Comparison of ENCODE assay signal across 21 mouse cellular contexts in the genomic region with DNA sequence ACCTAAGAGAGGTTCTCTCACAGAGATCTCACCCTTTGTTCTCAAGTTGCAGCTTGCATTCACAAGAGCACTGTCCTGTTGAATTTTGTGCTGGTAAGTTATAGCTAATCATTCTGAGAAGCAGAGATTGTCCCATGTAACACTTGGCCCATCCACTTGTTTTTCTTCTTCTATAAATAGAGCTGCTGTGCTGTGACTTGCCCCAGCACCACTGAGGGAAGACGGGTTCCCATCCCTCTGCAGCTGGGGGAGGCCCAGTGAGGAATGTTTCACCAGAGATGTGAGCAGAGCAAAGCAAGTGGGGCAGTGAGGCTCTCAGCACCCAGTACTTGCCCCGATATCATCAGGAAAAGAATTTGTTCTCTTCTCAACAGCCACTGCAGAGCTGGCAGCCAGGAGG. TPM values are rescaled to one million over a fixed set of nuclear protein-coding genes. Genes with fewer than 3 reads are reported as not detected.
DNase-seq lines count a peak whose midpoint lies in the region; ATAC-seq and TF ChIP-seq lines count a peak whose summit lies in the region.
"Had no signal": no experiment of that assay in that cellular context is flagged by ENCODE, and none has a peak within 500 bp of the region (broad histone marks: within the 10 kb centered on the region; RNA-seq: fewer than 3 reads in every experiment).

A gene (minus strand): TSS at position 73 of the 400 bp plus-strand sequence.

- H3K9me3 ChIP-seq in heart, embryonic 15.5 days (replicated peaks), result no peaks in the 10 kb centered on the region
- H3K9me3 ChIP-seq in midbrain, embryonic 14.5 days (ENCODE audit: control insufficient read depth, low read length), result no peaks in the 10 kb centered on the region
- H3K9me3 ChIP-seq: forebrain, embryonic 12.5 days; limb, embryonic 12.5 days; midbrain, embryonic 10.5 days; stomach, embryonic 15.5 days had no signal

- peak within 1 kb of the TSS; percentile 93 for H3K27ac ChIP-seq in gastrocnemius, adult 2 months
- peak within 1 kb of the TSS; percentile 77 for H3K27ac ChIP-seq in heart, embryonic 15.5 days
- H3K27ac ChIP-seq in midbrain, embryonic 14.5 days (replicated peaks; ENCODE audit: low read depth, low read length), result no peak within 1 kb of the TSS
- H3K27ac ChIP-seq: forebrain, embryonic 12.5 days; hindbrain, embryonic 14.5 days; limb, embryonic 12.5 days; midbrain, embryonic 10.5 days; stomach, embryonic 15.5 days had no signal

- intact Hi-C loops in gastrocnemius, adult 2 months (cut with DNase I), result no loop called here
- intact Hi-C loops in gastrocnemius, postnatal 14 days (cut with DNase I; ENCODE audit: low total_unique reads), result no loop called here

- TF ChIP-seq CTCF in gastrocnemius, adult 2 months (IDR thresholded peaks at IDR 0.05), result no peak

- peak; percentile 57 for DNase-seq in gastrocnemius, adult 2 months
- DNase-seq in gastrocnemius, postnatal 14 days, result no peak
- peak; percentile 9 for DNase-seq in ovary, adult 18-20 months (ENCODE audit: low spot score)
- DNase-seq in ovary, postnatal 14 days (ENCODE audit: low spot score), result no peak
- DNase-seq in skeletal muscle tissue, adult 2 months (ENCODE audit: low read depth, low spot score), result peak; percentile 66
- DNase-seq in layer of hippocampus, adult 9-10 months (ENCODE audit: low spot score), result no peak
- no peak for DNase-seq in midbrain, embryonic 14.5 days
- DNase-seq: cerebellum, adult 11 months; kidney, postnatal 10 days; liver, postnatal 0 days; right cerebral cortex, postnatal 4 days; thymus, postnatal 36 days had no signal

- peaks cover 12% of the 10 kb centered on the region for H3K4me1 ChIP-seq in heart, embryonic 15.5 days (replicated peaks)
- no peaks in the 10 kb centered on the region for H3K4me1 ChIP-seq in midbrain, embryonic 14.5 days (ENCODE audit: control insufficient read depth, insufficient read depth, low read length)
- H3K4me1 ChIP-seq: forebrain, embryonic 12.5 days; limb, embryonic 12.5 days; midbrain, embryonic 10.5 days; stomach, embryonic 15.5 days had no signal

- peak; percentile 83 for ATAC-seq in heart, embryonic 15.5 days (replicated peaks; ENCODE audit: insufficient number of reproducible peaks, insufficient read depth, low FRiP score, low read depth)
- no peak for ATAC-seq in midbrain, embryonic 14.5 days (ENCODE audit: low FRiP score, low TSS enrichment)
- ATAC-seq: intestine, postnatal 0 days; liver, postnatal 0 days had no signal

- H3K36me3 ChIP-seq in heart, embryonic 15.5 days, result no peaks in the 10 kb centered on the region
- H3K36me3 ChIP-seq in midbrain, embryonic 14.5 days (ENCODE audit: control insufficient read depth, insufficient read depth, low read length), result no peaks in the 10 kb centered on the region
- H3K36me3 ChIP-seq: forebrain, embryonic 12.5 days; limb, embryonic 12.5 days; stomach, embryonic 15.5 days had no signal

- WGBS in heart, embryonic 15.5 days, result 14% methylated on average over 2 of the region's 2 CpGs
- WGBS in midbrain, embryonic 14.5 days, result 82% methylated on average over 2 of the region's 2 CpGs

- H3K27me3 ChIP-seq in heart, embryonic 15.5 days, result no peaks in the 10 kb centered on the region
- no peaks in the 10 kb centered on the region for H3K27me3 ChIP-seq in midbrain, embryonic 14.5 days (ENCODE audit: control insufficient read depth, insufficient read depth, low read length)
- H3K27me3 ChIP-seq: forebrain, embryonic 12.5 days; limb, embryonic 12.5 days; stomach, embryonic 15.5 days had no signal

- H3K4me2 ChIP-seq in heart, embryonic 15.5 days, result peak within 1 kb of the TSS; percentile 20; the same call in 1 of the 2 replicates
- no peak within 1 kb of the TSS for H3K4me2 ChIP-seq in midbrain, embryonic 14.5 days (ENCODE audit: low read length)
- H3K4me2 ChIP-seq: forebrain, embryonic 12.5 days; hindbrain, embryonic 14.5 days; limb, embryonic 12.5 days; stomach, embryonic 15.5 days had no signal

- H3K4me3 ChIP-seq in gastrocnemius, adult 2 months, result peak within 1 kb of the TSS; percentile 68
- H3K4me3 ChIP-seq in heart, embryonic 15.5 days, result no peak within 1 kb of the TSS
- H3K4me3 ChIP-seq in midbrain, embryonic 14.5 days (replicated peaks; ENCODE audit: low read depth, low read length), result no peak within 1 kb of the TSS
- H3K4me3 ChIP-seq: forebrain, embryonic 12.5 days; limb, embryonic 12.5 days; midbrain, embryonic 10.5 days; myocyte; stomach, embryonic 15.5 days had no signal

- H3K9ac ChIP-seq in heart, embryonic 15.5 days, result no peak within 1 kb of the TSS
- H3K9ac ChIP-seq in midbrain, embryonic 14.5 days (replicated peaks; ENCODE audit: low read length), result no peak within 1 kb of the TSS
- H3K9ac ChIP-seq: forebrain, embryonic 12.5 days; hindbrain, embryonic 14.5 days; limb, embryonic 12.5 days; liver, postnatal 0 days; stomach, embryonic 15.5 days had no signal

RNA-seq across cellular contexts. Expression of the gene that starts here (rescaled TPM):
- total RNA-seq in gastrocnemius, adult 2 months (2021), result 1 to 10 TPM in 1 of 2 experiments, not detected in 1; 1.3 TPM
- total RNA-seq in gastrocnemius, postnatal 14 days (2021), result 1 to 10 TPM in 1 of 2 experiments, under 1 TPM in 1; 0.53 to 1.5 TPM
- polyA plus RNA-seq in heart, embryonic 15.5 days (2015; fragmentation: Nextera tagmentation; extraction: Ambion mirVana), result 0.49 and 0.53 TPM in 2 replicates
- polyA plus RNA-seq in midbrain, embryonic 14.5 days (2014; fragmentation: Nextera tagmentation; extraction: Ambion mirVana), result not detected in 2 replicates
- polyA plus RNA-seq: embryonic facial prominence, embryonic 14.5 days; forebrain, embryonic 12.5 days; hindbrain, embryonic 14.5 days; intestine, postnatal 0 days; limb, embryonic 12.5 days; liver, postnatal 0 days; midbrain, embryonic 10.5 days; myocyte; stomach, embryonic 15.5 days had no signal

Comparison
In these comparisons a context has a peak if more than half of its experiments do, and no peak if none do; other contexts are left out.
1. DNase-seq: peak in gastrocnemius, adult 2 months (single experiment), ovary, adult 18-20 months (single experiment) and skeletal muscle tissue, adult 2 months (single experiment); none in gastrocnemius, postnatal 14 days (single experiment), ovary, postnatal 14 days (single experiment), layer of hippocampus, adult 9-10 months (single experiment) and midbrain, embryonic 14.5 days (single experiment).
2. Peak in ATAC-seq, H3K27ac ChIP-seq and H3K4me2 ChIP-seq in heart, embryonic 15.5 days; RNA of the gene not detected or under 1 TPM.